15 mouse cellular contexts compared by ENCODE assay signal in the genomic region with DNA sequence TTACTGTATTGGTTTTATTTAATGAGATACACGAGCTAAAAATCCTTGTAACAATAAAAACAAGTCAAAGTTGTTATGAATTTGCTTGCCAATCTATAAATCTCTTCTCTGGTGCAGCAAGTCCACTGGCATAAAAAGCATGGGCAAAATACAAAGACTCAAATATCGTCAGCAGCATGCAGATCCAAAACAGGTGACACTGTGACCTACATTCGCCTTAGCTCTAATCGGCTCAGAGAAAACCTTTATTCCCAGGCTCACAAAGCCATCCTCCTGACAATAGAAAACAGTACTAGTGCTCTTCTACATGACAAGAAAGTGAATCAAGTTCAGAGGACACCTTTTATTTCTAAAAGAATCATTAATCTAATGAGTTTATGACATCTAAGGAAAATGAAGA.
A peak's percentile ranks its signal among the peaks of the same experiment; 100 is the strongest.
DNase-seq lines count a peak whose midpoint lies in the region; ATAC-seq lines count a peak whose summit lies in the region.
"Had no signal": no experiment of that assay in that cellular context is flagged by ENCODE, and none has a peak within 500 bp of the region (broad histone marks: within the 10 kb centered on the region; RNA-seq: fewer than 3 reads in every experiment).

No protein-coding gene starts in this region.

- DNase-seq in cerebellum, postnatal 4 days (ENCODE audit: low spot score in 2 of 2) = no peak
- peak; percentile 37 for DNase-seq in heart, adult 11 months
- no peak for DNase-seq in heart, postnatal 4 days
- peak; percentile 79 for DNase-seq in brain, adult 2 months (ENCODE audit: low read depth, low spot score)
- DNase-seq in retina, adult 2 months (ENCODE audit: low read depth, low spot score) = peak; percentile 71
- no peak for DNase-seq in adrenal gland, adult 18-20 months (ENCODE audit: low spot score in 2 of 2)
- no peak for DNase-seq in lung, postnatal 36 days
- DNase-seq: adrenal gland, postnatal 25 days; B cell, adult 2 months; embryo, embryonic 11 days; gastrocnemius, postnatal 10 days had no signal

- ATAC-seq in cerebellum, adult (ENCODE audit: insufficient number of reproducible peaks, low FRiP score, low TSS enrichment) = peak; percentile 75
- ATAC-seq: CD4-positive, CD25-positive, alpha-beta regulatory T cell, adult 4 months; forebrain, embryonic 14.5 days; intestine, embryonic 16.5 days had no signal

Comparison
In these comparisons a context has a peak if more than half of its experiments do, and no peak if none do; other contexts are left out.
1. DNase-seq: peak in heart, adult 11 months (single experiment), brain, adult 2 months (single experiment) and retina, adult 2 months (single experiment); none in cerebellum, postnatal 4 days (0 of 2), heart, postnatal 4 days (single experiment), adrenal gland, adult 18-20 months (0 of 2) and lung, postnatal 36 days (single experiment).